Mouse (Mus musculus): Measurements from ENCODE around the gene Olfr474. TPM values are rescaled to one million over a fixed set of nuclear protein-coding genes. Genes with fewer than 3 reads are reported as not detected.

The Olfr474 gene
- polyA plus RNA-seq (2014; fragmentation: Illumina TruSeq; extraction: RNeasy Lipid Tissue Mini Kit (QIAGEN cat#74804); ENCODE audit: low read depth, low replicate concordance), result not detected

GRCm38 (mm10) chr7:107954343-107954742 lies at the start of gene Olfr474:
Gene Olfr474 (plus strand): TSS chr7:107954643.

GRCm38 (mm10) chr7:107930146-107930545 lies 24.3 kb upstream of the Olfr474 start, which contains the start of gene Olfr473:
Gene Olfr473 (plus strand): TSS chr7:107930446.

GRCm38 (mm10) chr7:107964503-107964902 lies 10.1 kb downstream of the Olfr474 start, which contains the start of gene Olfr476:
Gene Olfr476 (plus strand): TSS chr7:107964803.

GRCm38 (mm10) chr7:107986393-107986792 lies 31.9 kb downstream of the Olfr474 start, which contains the start of gene Olfr477:
Gene Olfr477 (plus strand): TSS chr7:107986693.

Other genes starting within 250 kb of the Olfr474 start
- not detected for gene Cyb5r2, start 196.6 kb upstream of the Olfr474 start, polyA plus RNA-seq (2014; fragmentation: Illumina TruSeq; extraction: RNeasy Lipid Tissue Mini Kit (QIAGEN cat#74804); ENCODE audit: low read depth, low replicate concordance)
- not detected for gene Ovch2, start 153.4 kb upstream of the Olfr474 start, polyA plus RNA-seq (2014; fragmentation: Illumina TruSeq; extraction: RNeasy Lipid Tissue Mini Kit (QIAGEN cat#74804); ENCODE audit: low read depth, low replicate concordance)
- not detected for gene Olfr467, start 142.4 kb upstream of the Olfr474 start, polyA plus RNA-seq (2014; fragmentation: Illumina TruSeq; extraction: RNeasy Lipid Tissue Mini Kit (QIAGEN cat#74804); ENCODE audit: low read depth, low replicate concordance)
- not detected for gene Olfr469, start 129.1 kb upstream of the Olfr474 start, polyA plus RNA-seq (2014; fragmentation: Illumina TruSeq; extraction: RNeasy Lipid Tissue Mini Kit (QIAGEN cat#74804); ENCODE audit: low read depth, low replicate concordance)
- not detected for gene Olfr470, start 107.2 kb upstream of the Olfr474 start, polyA plus RNA-seq (2014; fragmentation: Illumina TruSeq; extraction: RNeasy Lipid Tissue Mini Kit (QIAGEN cat#74804); ENCODE audit: low read depth, low replicate concordance)
- not detected for gene Olfr472, start 56.7 kb upstream of the Olfr474 start, polyA plus RNA-seq (2014; fragmentation: Illumina TruSeq; extraction: RNeasy Lipid Tissue Mini Kit (QIAGEN cat#74804); ENCODE audit: low read depth, low replicate concordance)
- not detected for gene Olfr473, start 24.2 kb upstream of the Olfr474 start, polyA plus RNA-seq (2014; fragmentation: Illumina TruSeq; extraction: RNeasy Lipid Tissue Mini Kit (QIAGEN cat#74804); ENCODE audit: low read depth, low replicate concordance)
- not detected for gene Olfr476, start 10.2 kb downstream of the Olfr474 start, polyA plus RNA-seq (2014; fragmentation: Illumina TruSeq; extraction: RNeasy Lipid Tissue Mini Kit (QIAGEN cat#74804); ENCODE audit: low read depth, low replicate concordance)
- not detected for gene Olfr477, start 32.0 kb downstream of the Olfr474 start, polyA plus RNA-seq (2014; fragmentation: Illumina TruSeq; extraction: RNeasy Lipid Tissue Mini Kit (QIAGEN cat#74804); ENCODE audit: low read depth, low replicate concordance)
- gene Olfr478, start 79.3 kb downstream of the Olfr474 start, polyA plus RNA-seq (2014; fragmentation: Illumina TruSeq; extraction: RNeasy Lipid Tissue Mini Kit (QIAGEN cat#74804); ENCODE audit: low read depth, low replicate concordance), result not detected
- not detected for gene Olfr479, start 96.0 kb downstream of the Olfr474 start, polyA plus RNA-seq (2014; fragmentation: Illumina TruSeq; extraction: RNeasy Lipid Tissue Mini Kit (QIAGEN cat#74804); ENCODE audit: low read depth, low replicate concordance)
- gene Olfr480, start 112.7 kb downstream of the Olfr474 start, polyA plus RNA-seq (2014; fragmentation: Illumina TruSeq; extraction: RNeasy Lipid Tissue Mini Kit (QIAGEN cat#74804); ENCODE audit: low read depth, low replicate concordance), result not detected
- gene Olfr481, start 125.2 kb downstream of the Olfr474 start, polyA plus RNA-seq (2014; fragmentation: Illumina TruSeq; extraction: RNeasy Lipid Tissue Mini Kit (QIAGEN cat#74804); ENCODE audit: low read depth, low replicate concordance), result not detected
- not detected for gene Olfr482, start 142.9 kb downstream of the Olfr474 start, polyA plus RNA-seq (2014; fragmentation: Illumina TruSeq; extraction: RNeasy Lipid Tissue Mini Kit (QIAGEN cat#74804); ENCODE audit: low read depth, low replicate concordance)
- not detected for gene Olfr483, start 146.2 kb downstream of the Olfr474 start, polyA plus RNA-seq (2014; fragmentation: Illumina TruSeq; extraction: RNeasy Lipid Tissue Mini Kit (QIAGEN cat#74804); ENCODE audit: low read depth, low replicate concordance)
- not detected for gene Olfr484, start 172.8 kb downstream of the Olfr474 start, polyA plus RNA-seq (2014; fragmentation: Illumina TruSeq; extraction: RNeasy Lipid Tissue Mini Kit (QIAGEN cat#74804); ENCODE audit: low read depth, low replicate concordance)
- gene Olfr485, start 205.2 kb downstream of the Olfr474 start, polyA plus RNA-seq (2014; fragmentation: Illumina TruSeq; extraction: RNeasy Lipid Tissue Mini Kit (QIAGEN cat#74804); ENCODE audit: low read depth, low replicate concordance), result not detected
- not detected for gene Olfr486, start 218.1 kb downstream of the Olfr474 start, polyA plus RNA-seq (2014; fragmentation: Illumina TruSeq; extraction: RNeasy Lipid Tissue Mini Kit (QIAGEN cat#74804); ENCODE audit: low read depth, low replicate concordance)

Measured in adrenal gland, adult 10 weeks (tissue).